Mouse (Mus musculus) forebrain, postnatal 0 days (tissue): ENCODE measurements around the gene Lamc2. TPM values are rescaled to one million over a fixed set of nuclear protein-coding genes. Genes with fewer than 3 reads are reported as not detected.

Experiments
- ATAC-seq: fragments of 200-750 bp; cut with Nextera tagmentation; 2 replicates; pipeline ENCODE4 v1.8.0; 2017; ENCODE audit warnings: mild to moderate bottlenecking, moderate library complexity
- DNase-seq: peaks from one replicate; pipeline ENCODE4 v3.0.0-alpha.2; 2015
- H3K27ac ChIP-seq: fragments of 300-500 bp; sonication (generic); 2 replicates; pipeline ENCODE4 v1.5.1; 2014; ENCODE audit warnings: low read depth, mild to moderate bottlenecking, antibody characterized with exemption, low read length, moderate library complexity, mixed read lengths
- H3K27me3 ChIP-seq: fragments of 300-500 bp; sonication (generic); 2 replicates; pipeline ENCODE4 v1.6.1; 2014; ENCODE audit warnings: mild to moderate bottlenecking, low read length, mixed read lengths; ENCODE audit not compliant: insufficient read depth
- H3K36me3 ChIP-seq: fragments of 300-500 bp; sonication (generic); 2 replicates; pipeline ENCODE4 v1.6.1; 2014; ENCODE audit warnings: mild to moderate bottlenecking, moderate library complexity; ENCODE audit not compliant: insufficient read depth
- H3K4me1 ChIP-seq: fragments of 300-500 bp; sonication (generic); 2 replicates; pipeline ENCODE4 v1.6.1; 2014; ENCODE audit warnings: antibody characterized with exemption; ENCODE audit not compliant: insufficient read depth
- H3K4me2 ChIP-seq: fragments of 300-500 bp; sonication (generic); 2 replicates; pipeline ENCODE4 v1.6.1; 2014; ENCODE audit warnings: low read depth, mild to moderate bottlenecking, moderate library complexity
- H3K4me3 ChIP-seq: fragments of 300-500 bp; sonication (generic); 2 replicates; pipeline ENCODE4 v1.5.1; 2014; ENCODE audit warnings: low read depth, low read length, mixed read lengths
- H3K9ac ChIP-seq: fragments of 300-500 bp; sonication (generic); 2 replicates; pipeline ENCODE4 v1.6.1; 2014; ENCODE audit warnings: mild to moderate bottlenecking
- H3K9me3 ChIP-seq: fragments of 300-500 bp; sonication (generic); 2 replicates; pipeline ENCODE4 v1.6.1; 2016; ENCODE audit warnings: low read length
- CTCF ChIP-seq: sonication (generic); IDR thresholded peaks from 2 replicates; pipeline ENCODE4 v1.5.1; 2016; ENCODE audit warnings: antibody characterized with exemption, control low read depth, low read depth
- WGBS: fragments of 180-500 bp; shearing (Covaris S2); extraction: QIAGEN DNeasy Blood & Tissue Kit; methylation state at CpG from one replicate; pipeline ENCODE4 v1.1.7; 2014; 5-methylcytosine and 5-hydroxymethylcytosine counted together
- polyA plus RNA-seq: library from polyadenylated mRNA; unstranded; fragments of >200 nt; fragmentation: Nextera tagmentation; extraction: Ambion mirVana; gene quantifications from 2 replicates; pipeline ENCODE4 v1.2.1, GENCODE M21; 2015
- total RNA-seq: library from RNA; depleted of rRNA; stranded (reverse); fragments of >200 nt; gene quantifications from 2 replicates; pipeline ENCODE4 v1.2.3, GENCODE M21; 2014

Gene Lamc2
- total and polyA plus RNA-seq, 2 experiments from 2014 or later = 4.4 to 5.8 TPM

DNA sequence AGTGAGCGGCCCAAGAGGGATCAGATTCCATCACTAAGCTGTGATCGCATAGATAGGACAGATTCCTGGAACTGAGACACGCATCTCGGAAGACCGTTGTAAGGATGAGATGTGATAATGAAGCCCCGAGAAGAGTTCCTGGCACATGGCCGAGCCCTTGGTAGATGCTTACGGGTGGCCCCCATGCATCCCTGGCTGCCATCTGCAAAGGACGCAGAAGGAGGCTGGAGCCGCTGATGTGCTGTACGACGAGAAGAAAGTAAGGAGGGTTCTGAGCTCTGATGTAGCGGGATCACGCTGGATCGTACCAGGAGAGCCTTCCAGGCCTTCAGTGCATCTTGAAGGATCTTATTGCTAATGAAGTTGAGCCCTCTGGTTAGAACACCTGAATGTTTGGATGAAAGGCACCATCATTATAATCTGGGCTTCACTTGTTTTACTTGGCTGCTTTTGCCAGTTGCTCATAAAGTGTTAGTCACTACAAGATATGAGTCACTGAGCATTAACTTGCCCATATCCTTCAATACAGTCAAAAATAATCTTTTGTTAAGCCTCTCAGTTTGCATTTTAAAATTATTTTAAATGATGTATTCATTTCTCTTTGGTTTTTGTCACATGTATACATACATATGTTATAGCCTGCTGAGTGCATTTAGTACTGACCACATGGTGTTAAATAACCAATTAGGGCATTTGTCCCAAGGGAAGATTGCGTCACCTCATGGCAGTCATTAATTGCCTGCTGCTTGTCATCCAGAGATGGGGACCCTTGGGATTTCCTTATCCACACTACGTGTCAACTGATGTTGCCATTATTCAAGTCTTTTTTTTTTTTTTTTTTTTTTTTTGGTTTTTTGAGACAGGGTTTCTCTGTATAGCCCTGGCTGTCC lies 83.7 kb downstream of the Lamc2 start:
- no peaks in the 10 kb centered on the region for H3K9me3 ChIP-seq
- no peak for TF ChIP-seq CTCF
- H3K36me3 ChIP-seq = peaks cover 4% of the 10 kb centered on the region
- H3K27me3 ChIP-seq = no peaks in the 10 kb centered on the region
- DNase-seq (no peak), ATAC-seq (no peak)
- no peaks in the 10 kb centered on the region for H3K4me1 ChIP-seq
- H3K27ac ChIP-seq = no peak overlapping the region
- WGBS = 94% methylated on average over 17 of the region's 17 CpGs
- H3K9ac ChIP-seq = no peak overlapping the region
- H3K4me2 ChIP-seq = no peak overlapping the region
- no peak overlapping the region for H3K4me3 ChIP-seq

DNA sequence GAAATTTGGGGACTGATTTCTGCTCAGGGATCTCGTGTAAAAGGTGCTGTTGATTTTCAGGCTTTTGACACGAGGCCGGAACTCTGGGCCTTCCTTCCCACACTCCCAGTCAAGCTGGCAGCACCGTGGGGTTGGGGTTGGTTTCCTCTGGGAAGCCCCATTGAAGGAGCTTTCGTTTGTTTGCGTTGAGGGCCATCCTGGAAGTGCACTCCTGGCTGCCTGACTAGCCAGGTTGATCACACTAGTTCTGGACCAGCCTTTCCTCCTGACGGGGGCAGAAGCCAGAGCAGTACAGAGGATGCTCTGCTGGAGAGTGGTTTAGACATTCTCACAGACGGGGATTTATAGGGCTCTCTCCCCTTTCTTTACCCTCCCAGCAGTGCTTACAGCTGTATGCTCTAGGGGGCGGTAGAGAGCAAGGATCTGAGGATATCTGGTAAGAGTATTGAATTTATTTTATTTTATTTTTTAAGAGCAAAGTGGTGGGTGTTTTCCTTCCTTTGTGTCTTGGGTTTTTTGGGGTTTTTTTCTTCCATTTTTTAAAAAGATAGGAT lies 84.8 kb downstream of the Lamc2 start:
- no peak for ATAC-seq
- no peak overlapping the region for H3K9ac ChIP-seq
- H3K27me3 ChIP-seq = no peaks in the 10 kb centered on the region
- H3K36me3 ChIP-seq = peaks cover 4% of the 10 kb centered on the region
- 36% methylated on average over 9 of the region's 9 CpGs for WGBS
- H3K4me1 ChIP-seq = no peaks in the 10 kb centered on the region
- H3K27ac ChIP-seq = no peak overlapping the region
- no peaks in the 10 kb centered on the region for H3K9me3 ChIP-seq
- H3K4me3 ChIP-seq = no peak overlapping the region
- peak; percentile 67 for DNase-seq
- no peak overlapping the region for H3K4me2 ChIP-seq
- peak; percentile 75 for TF ChIP-seq CTCF

DNA sequence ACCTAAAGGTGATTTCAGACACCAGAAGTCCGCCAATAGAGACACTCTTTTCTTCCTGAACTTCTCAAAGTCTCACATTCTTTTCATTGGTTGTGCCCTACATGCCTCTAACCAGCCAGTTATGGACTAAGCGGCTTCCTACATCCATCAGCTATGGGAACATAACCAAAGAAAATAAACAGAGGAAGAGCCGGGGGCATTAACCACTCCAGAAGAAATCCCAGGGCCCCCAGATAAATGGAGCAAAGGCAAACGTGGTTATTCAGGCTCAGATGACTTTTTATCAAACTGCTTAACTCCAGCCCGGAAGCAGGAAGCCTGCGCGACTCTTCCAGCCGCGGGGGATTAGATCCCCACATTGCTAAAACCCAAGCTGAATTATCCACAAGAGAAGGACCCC lies 85.3 kb downstream of the Lamc2 start:
- H3K27ac ChIP-seq = no peak overlapping the region
- no peak overlapping the region for H3K4me2 ChIP-seq
- H3K9me3 ChIP-seq = no peaks in the 10 kb centered on the region
- no peak for TF ChIP-seq CTCF
- H3K36me3 ChIP-seq = peaks cover 4% of the 10 kb centered on the region
- no peak overlapping the region for H3K9ac ChIP-seq
- H3K27me3 ChIP-seq = no peaks in the 10 kb centered on the region
- ATAC-seq (no peak), DNase-seq (no peak)
- no peaks in the 10 kb centered on the region for H3K4me1 ChIP-seq
- WGBS = 66% methylated on average over 9 of the region's 9 CpGs
- no peak overlapping the region for H3K4me3 ChIP-seq

DNA sequence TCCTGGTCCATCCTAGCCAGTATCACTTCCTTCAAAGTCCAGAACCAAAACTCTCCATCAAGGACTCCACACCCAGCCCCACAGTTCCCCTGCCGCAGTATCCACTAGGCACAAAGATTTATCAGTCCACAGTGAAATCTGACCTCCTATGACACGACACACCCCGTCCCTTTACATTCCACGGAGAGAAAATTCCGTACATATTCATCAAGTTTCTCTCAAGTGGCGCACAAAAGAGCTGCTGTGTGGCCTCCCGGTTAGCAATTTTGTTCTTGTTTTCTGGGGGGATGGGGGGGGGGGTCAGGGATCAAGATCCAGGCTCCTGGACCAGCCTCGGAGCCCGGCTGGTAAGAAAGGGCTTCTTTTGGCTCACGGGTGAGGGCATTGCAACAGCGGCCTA lies 87.7 kb downstream of the Lamc2 start:
- H3K4me1 ChIP-seq = no peaks in the 10 kb centered on the region
- DNase-seq = no peak
- H3K4me2 ChIP-seq = no peak overlapping the region
- H3K4me3 ChIP-seq = no peak overlapping the region
- no peak overlapping the region for H3K9ac ChIP-seq
- H3K36me3 ChIP-seq = peaks cover 4% of the 10 kb centered on the region
- no peak for TF ChIP-seq CTCF
- no peak for ATAC-seq
- no peaks in the 10 kb centered on the region for H3K9me3 ChIP-seq
- H3K27ac ChIP-seq = no peak overlapping the region
- no peaks in the 10 kb centered on the region for H3K27me3 ChIP-seq
- WGBS = 41% methylated on average over 11 of the region's 11 CpGs

DNA sequence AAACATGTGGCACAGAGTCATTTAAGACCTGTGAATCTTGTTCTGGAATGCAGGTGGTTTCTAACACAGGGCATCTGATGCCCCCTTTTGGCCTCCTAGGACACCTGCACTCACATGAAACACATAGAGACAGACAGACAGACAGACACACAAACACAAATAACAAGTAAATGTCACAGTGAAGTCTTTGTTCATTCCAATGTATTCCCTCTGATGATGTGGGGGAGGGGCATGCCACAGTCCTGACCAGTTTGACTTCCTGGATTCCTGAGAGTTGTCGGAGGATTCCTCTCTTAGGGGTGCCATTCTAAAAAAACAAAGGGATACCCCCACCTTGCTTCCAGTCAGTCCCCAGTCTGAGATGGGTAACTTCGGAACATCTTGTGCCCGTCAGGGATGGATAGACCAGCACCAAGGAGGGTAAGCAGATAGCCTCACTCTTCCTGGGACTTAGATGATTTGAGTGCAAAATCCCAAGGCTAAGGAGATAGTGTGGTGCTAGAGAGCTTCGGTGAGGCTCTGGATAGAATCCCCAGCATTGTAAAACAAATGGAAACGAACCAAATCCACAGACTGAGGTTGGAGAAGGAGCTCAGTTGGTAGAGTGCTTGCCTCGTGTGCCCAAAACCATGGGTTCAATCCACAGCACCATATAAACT lies 89.1 kb downstream of the Lamc2 start:
- Histone ChIP-seq H3K27me3 (no peaks in the 10 kb centered on the region), H3K4me2 (no peak overlapping the region), H3K4me3 (no peak overlapping the region), H3K36me3 (peaks cover 4% of the 10 kb centered on the region), H3K9me3 (no peaks in the 10 kb centered on the region), H3K9ac (no peak overlapping the region), H3K27ac (no peak overlapping the region), H3K4me1 (no peaks in the 10 kb centered on the region)
- 91% methylated on average over 6 of the region's 6 CpGs for WGBS
- DNase-seq = no peak
- no peak for ATAC-seq
- TF ChIP-seq CTCF = 0 out of 2 replicates have a peak, but pooled peaks have one; percentile 7

DNA sequence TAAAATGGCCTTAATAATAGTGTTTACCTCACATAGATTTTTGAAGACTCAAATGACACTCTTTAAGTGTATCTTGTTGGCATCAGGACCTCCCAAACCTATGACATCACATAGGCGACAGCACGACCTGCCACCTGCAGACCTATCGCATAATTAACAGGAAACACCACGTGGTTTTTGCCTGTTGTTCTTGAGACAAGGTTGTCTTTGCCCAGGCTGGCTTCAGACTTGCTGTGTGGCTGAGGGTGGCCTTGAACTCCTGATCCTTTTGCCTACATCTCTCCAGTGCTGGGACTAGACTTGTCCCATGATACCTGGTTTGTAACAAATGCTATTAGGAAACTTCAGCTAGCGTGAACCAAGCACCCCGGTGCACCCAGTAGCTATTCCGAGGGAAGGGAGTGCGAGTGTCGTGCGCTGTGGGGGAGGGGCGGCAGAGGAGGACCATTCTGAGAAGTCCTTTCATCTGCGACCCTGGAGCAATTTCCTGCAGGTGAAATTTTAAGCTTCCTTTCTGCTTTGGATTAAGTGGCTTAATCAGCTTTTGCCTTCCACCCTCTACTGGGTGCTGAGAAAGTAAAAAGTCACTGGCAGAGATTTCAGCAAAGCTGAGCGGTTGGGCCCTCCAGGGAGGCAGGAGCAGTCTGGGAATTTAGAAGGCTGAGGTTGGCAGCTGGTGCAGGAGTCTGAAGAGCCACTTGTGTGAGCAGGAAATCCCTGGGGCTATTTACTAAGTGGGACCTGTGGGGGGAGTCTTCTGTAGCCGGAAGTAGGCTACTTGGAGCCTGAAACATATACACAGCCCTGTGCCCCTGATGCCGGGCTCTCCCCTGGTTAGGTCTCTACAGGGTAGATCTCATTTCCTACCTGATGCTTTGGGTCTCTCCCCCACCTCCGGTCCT lies 90.2 kb downstream of the Lamc2 start:
- Histone ChIP-seq H3K27ac (no peak overlapping the region), H3K9me3 (no peaks in the 10 kb centered on the region), H3K4me2 (no peak overlapping the region), H3K4me3 (no peak overlapping the region), H3K9ac (no peak overlapping the region), H3K4me1 (no peaks in the 10 kb centered on the region), H3K36me3 (peaks cover 4% of the 10 kb centered on the region), H3K27me3 (no peaks in the 10 kb centered on the region)
- 20% methylated on average over 16 of the region's 16 CpGs for WGBS
- ATAC-seq (0 out of 2 replicates have a peak, but pooled peaks have one; percentile 5), DNase-seq (no peak)
- no peak for TF ChIP-seq CTCF
